Mouse (Mus musculus): ENCODE measurements around the gene Slc7a12.

Slc7a12 gene

GRCm38 (mm10) chr3:14480397-14480796, at the start of gene Slc7a12:
Gene Slc7a12 (plus strand): TSS chr3:14480697.
- no peak for DNase-seq (ENCODE audit: low spot score)

GRCm38 (mm10) chr3:14432381-14432780, 48.1 kb upstream of the Slc7a12 start:
- no peak for DNase-seq (ENCODE audit: low spot score)

- DNase-seq (ENCODE audit: low spot score): no peak
Measured at GRCm38 (mm10) chr3:14446015-14446414, 34.5 kb upstream of the Slc7a12 start.

- no peak for DNase-seq (ENCODE audit: low spot score)
Measured at GRCm38 (mm10) chr3:14446691-14447090, 33.8 kb upstream of the Slc7a12 start.

Data from spleen, adult 12 weeks (tissue).